Mouse (Mus musculus) MEL (cell line): ENCODE results near the gene Stat5a. TPM values are rescaled to one million over a fixed set of nuclear protein-coding genes. Genes with fewer than 3 reads are reported as not detected.

Experiments used
- DNase-seq: peaks from one replicate; pipeline ENCODE4 v3.0.0; 2011; ENCODE audit warnings: low read depth, low spot score
- H3K27ac ChIP-seq: 2 replicates; pipeline ENCODE4 v1.5.1; 2012; ENCODE audit warnings: low read depth, mild to moderate bottlenecking, control low read depth, low read length, moderate library complexity; ENCODE audit not compliant: control insufficient read depth
- H3K27me3 ChIP-seq, 2 experiments: fragments of 150-350 bp in 1 of 2; sonication (generic) in 1 of 2; 2 replicates each; pipeline ENCODE4 v1.6.1; 2012; ENCODE audit warnings: low read length in 2 of 2, mild to moderate bottlenecking in 2 of 2, improper control_type of control experiment in 1 of 2, moderate library complexity in 1 of 2; ENCODE audit not compliant: insufficient read depth in 2 of 2, control insufficient read depth in 1 of 2
- H3K36me3 ChIP-seq, 2 experiments: 2 replicates each; pipeline ENCODE4 v1.6.1; 2012 to 2014; ENCODE audit warnings: low read length in 2 of 2, improper control_type of control experiment in 1 of 2, inconsistent platforms in 1 of 2, mild to moderate bottlenecking in 1 of 2; ENCODE audit not compliant: insufficient read depth in 2 of 2, control insufficient read depth in 1 of 2
- H3K4me1 ChIP-seq, 2 experiments: fragments of 150-350 bp in 1 of 2; sonication (generic) in 1 of 2; 2 replicates each; pipeline ENCODE4 v1.6.1; 2012; ENCODE audit warnings: low read length in 2 of 2, improper control_type of control experiment in 1 of 2, mild to moderate bottlenecking in 1 of 2; ENCODE audit not compliant: insufficient read depth in 2 of 2, control insufficient read depth in 1 of 2
- H3K4me3 ChIP-seq, 2 experiments: fragments of 150-350 bp in 1 of 2; sonication (generic) in 1 of 2; 2 replicates each; pipeline ENCODE4 v1.5.1; 2012; ENCODE audit warnings: low read depth in 2 of 2, low read length in 2 of 2, mild to moderate bottlenecking in 2 of 2, moderate library complexity in 2 of 2, control low read depth in 1 of 2, improper control_type of control experiment in 1 of 2; ENCODE audit not compliant: control insufficient read depth in 1 of 2, insufficient read depth in 1 of 2
- H3K79me2 ChIP-seq: 2 replicates; pipeline ENCODE4 v1.6.1; 2012; ENCODE audit warnings: mild to moderate bottlenecking, low read length, moderate library complexity; ENCODE audit not compliant: control insufficient read depth, poor library complexity, insufficient read depth
- H3K9ac ChIP-seq: 2 replicates; pipeline ENCODE4 v1.6.1; 2012; ENCODE audit warnings: low read depth, mild to moderate bottlenecking, control low read depth, low read length, moderate library complexity; ENCODE audit not compliant: control insufficient read depth, poor library complexity, severe bottlenecking
- H3K9me3 ChIP-seq: fragments of 150-350 bp; sonication (generic); replicated peaks from 2 replicates; pipeline ENCODE4 v1.6.1; 2012; ENCODE audit warnings: mild to moderate bottlenecking, low read length, improper control_type of control experiment, moderate library complexity; ENCODE audit not compliant: insufficient read depth
- BHLHE40 ChIP-seq: IDR thresholded peaks from 2 replicates; pipeline ENCODE4 v1.6.1; 2012; ENCODE audit warnings: low read depth, mild to moderate bottlenecking, inconsistent platforms, low read length, improper control_type of control experiment, borderline replicate concordance
- CHD1 ChIP-seq: IDR thresholded peaks from 2 replicates; pipeline ENCODE4 v1.6.1; 2012; ENCODE audit warnings: low read depth, mild to moderate bottlenecking, inconsistent platforms, low read length, improper control_type of control experiment
- E2F4 ChIP-seq: IDR thresholded peaks from 2 replicates; pipeline ENCODE4 v1.6.1; 2011; ENCODE audit warnings: low read depth, low read length, improper control_type of control experiment, borderline replicate concordance
- ELF1 ChIP-seq: IDR thresholded peaks from 2 replicates; pipeline ENCODE4 v1.6.1; 2014; ENCODE audit warnings: low read depth, mild to moderate bottlenecking, inconsistent platforms, low read length, improper control_type of control experiment, moderate library complexity
- ETS1 ChIP-seq: IDR thresholded peaks from 2 replicates; pipeline ENCODE4 v1.6.1; 2012; ENCODE audit warnings: low read depth, mild to moderate bottlenecking, inconsistent platforms, low read length, improper control_type of control experiment, moderate library complexity
- GATA1 ChIP-seq: IDR thresholded peaks from 2 replicates; pipeline ENCODE4 v1.6.1; 2011; ENCODE audit warnings: low read depth, low read length, improper control_type of control experiment
- HCFC1 ChIP-seq: IDR thresholded peaks from 2 replicates; pipeline ENCODE4 v1.6.1; 2012; ENCODE audit warnings: low read depth, mild to moderate bottlenecking, inconsistent platforms, low read length, improper control_type of control experiment, moderate library complexity
- KAT2A ChIP-seq: conservative IDR thresholded peaks from 2 replicates; pipeline ENCODE4 v1.6.1; 2012; ENCODE audit warnings: low read depth, low read length, improper control_type of control experiment, inconsistent platforms
- MXI1 ChIP-seq: IDR thresholded peaks from 2 replicates; pipeline ENCODE4 v1.6.1; 2011; ENCODE audit warnings: mild to moderate bottlenecking, low read depth, low read length, improper control_type of control experiment
- NELFE ChIP-seq: IDR thresholded peaks from 2 replicates; pipeline ENCODE4 v1.6.1; 2011; ENCODE audit warnings: low read depth, low read length, improper control_type of control experiment
- POLR2A ChIP-seq, 2 experiments: IDR thresholded peaks; 2 replicates each; pipeline ENCODE4 v1.6.1; 2011 to 2012; ENCODE audit warnings: low read length in 2 of 2, mild to moderate bottlenecking in 2 of 2, control low read depth in 1 of 2, improper control_type of control experiment in 1 of 2, low read depth in 1 of 2, moderate library complexity in 1 of 2; ENCODE audit not compliant: control insufficient read depth in 1 of 2, insufficient read depth in 1 of 2, poor library complexity in 1 of 2
- POLR2AphosphoS2 ChIP-seq: IDR thresholded peaks from 2 replicates; pipeline ENCODE4 v1.6.1; 2011; ENCODE audit warnings: low read length, improper control_type of control experiment
- POLR2AphosphoS5 ChIP-seq: IDR thresholded peaks from 2 replicates; pipeline ENCODE4 v1.6.1; 2012; ENCODE audit warnings: low read depth, borderline replicate concordance, mild to moderate bottlenecking, inconsistent platforms, low read length, moderate library complexity, mixed read lengths
- SIN3A ChIP-seq: IDR thresholded peaks from 2 replicates; pipeline ENCODE4 v1.6.1; 2012; ENCODE audit warnings: low read length, improper control_type of control experiment, inconsistent platforms
- SMC3 ChIP-seq: IDR thresholded peaks from 2 replicates; pipeline ENCODE4 v1.6.1; 2011; ENCODE audit warnings: low read depth, low read length, improper control_type of control experiment
- TCF12 ChIP-seq: IDR thresholded peaks from 2 replicates; pipeline ENCODE4 v1.6.1; 2014; ENCODE audit warnings: low read depth, mild to moderate bottlenecking, inconsistent platforms, low read length, improper control_type of control experiment, moderate library complexity
- UBTF ChIP-seq: IDR thresholded peaks from 2 replicates; pipeline ENCODE4 v1.6.1; 2012; ENCODE audit warnings: low read depth, mild to moderate bottlenecking, inconsistent platforms, low read length, improper control_type of control experiment, moderate library complexity, borderline replicate concordance; ENCODE audit not compliant: insufficient read depth
- USF2 ChIP-seq, 2 experiments: IDR thresholded peaks; 2 replicates each; pipeline ENCODE4 v1.6.1; 2011 to 2012; ENCODE audit warnings: improper control_type of control experiment in 2 of 2, low read length in 2 of 2, borderline replicate concordance in 1 of 2, inconsistent platforms in 1 of 2, low read depth in 1 of 2, mild to moderate bottlenecking in 1 of 2; ENCODE audit not compliant: insufficient read depth in 1 of 2
- ZC3H11A ChIP-seq: IDR thresholded peaks from 2 replicates; pipeline ENCODE4 v1.6.1; 2012; ENCODE audit warnings: low read depth, mild to moderate bottlenecking, inconsistent platforms, low read length, improper control_type of control experiment
- ZKSCAN1 ChIP-seq: IDR thresholded peaks from 2 replicates; pipeline ENCODE4 v1.6.1; 2012; ENCODE audit warnings: low read depth, mild to moderate bottlenecking, inconsistent platforms, low read length, improper control_type of control experiment, moderate library complexity
- ZMIZ1 ChIP-seq: IDR thresholded peaks from 2 replicates; pipeline ENCODE4 v1.6.1; 2012; ENCODE audit warnings: low read depth, mild to moderate bottlenecking, inconsistent platforms, low read length, improper control_type of control experiment, moderate library complexity
- ZNF384 ChIP-seq: IDR thresholded peaks from 2 replicates; pipeline ENCODE4 v1.6.1; 2012; ENCODE audit warnings: low read depth, mild to moderate bottlenecking, inconsistent platforms, low read length, improper control_type of control experiment
- polyA plus RNA-seq, 2 experiments: library from polyadenylated mRNA; stranded (reverse) in 1 of 2; unstranded in 1 of 2; fragments of >175 nt in 1 of 2; fragments of >200 nt in 1 of 2; gene quantifications; 2 replicates each; pipeline versions ENCODE4 v1.2.1 to v1.2.4; 2012; ENCODE audit warnings: low replicate concordance in 2 of 2, low read depth in 1 of 2; ENCODE audit not compliant: insufficient read length in 2 of 2, insufficient read depth in 1 of 2, missing spikeins in 1 of 2
- total RNA-seq: library from RNA; depleted of rRNA; stranded (reverse); fragments of 300-350 nt; gene quantifications from 2 replicates; pipeline ENCODE4 v1.2.3, GENCODE M21; 2012

The Stat5a gene
- total and polyA plus RNA-seq, 3 experiments: 54.2 to 86.8 TPM; not detected in 1

GRCm38 (mm10) chr11:100836923-100837702, 22.0 kb upstream of the Stat5a start (continued):
- TF ChIP-seq ELF1: no peak
- no peak for TF ChIP-seq ZMIZ1
- no peak for TF ChIP-seq GATA1
- TF ChIP-seq SMC3: peak; percentile 66
- no peak for TF ChIP-seq ZNF384

GRCm38 (mm10) chr11:100838894-100839293, 20.3 kb upstream of the Stat5a start:
- H3K9ac ChIP-seq: no peak overlapping the region
- no peak overlapping the region for H3K27ac ChIP-seq
- no peak overlapping the region for H3K4me3 ChIP-seq
- peaks cover 2 to 4% of the 10 kb centered on the region in 2 experiments; a peak in 1 of 4 replicates for H3K36me3 ChIP-seq
- no peaks in the 10 kb centered on the region for H3K27me3 ChIP-seq
- H3K9me3 ChIP-seq: no peaks in the 10 kb centered on the region
- peaks cover 0 to 4% of the 10 kb centered on the region in 2 experiments; a peak in 1 of 4 replicates for H3K4me1 ChIP-seq
- peaks cover 28% of the 10 kb centered on the region for H3K79me2 ChIP-seq
- TF ChIP-seq ZC3H11A (no peak), UBTF (no peak), USF2 (IDR thresholded peaks at IDR 0.05; ENCODE audit: borderline replicate concordance in 1 of 2, insufficient read depth in 1 of 2, low read depth in 1 of 2, low read length in 2 of 2) (no peak), E2F4 (no peak), POLR2AphosphoS5 (no peak), CHD1 (no peak), ELF1 (no peak), TCF12 (no peak), HCFC1 (no peak), BHLHE40 (no peak), MXI1 (no peak), NELFE (no peak), ZKSCAN1 (no peak), POLR2A (IDR thresholded peaks at IDR 0.05; ENCODE audit: control insufficient read depth in 1 of 2, insufficient read depth in 1 of 2, low read depth in 1 of 2, low read length in 2 of 2, poor library complexity in 1 of 2) (no peak), ETS1 (no peak), KAT2A (no peak), POLR2AphosphoS2 (no peak), SIN3A (no peak)
- DNase-seq: no peak
